Mouse (Mus musculus) heart, embryonic 15.5 days (tissue): Measurements from ENCODE around the gene Rtca. TPM values are rescaled to one million over a fixed set of nuclear protein-coding genes. Genes with fewer than 3 reads are reported as not detected.
A peak's percentile ranks its signal among the peaks of the same experiment; 100 is the strongest.

Experiments
- ATAC-seq: fragments of 200-750 bp; cut with Nextera tagmentation; replicated peaks from 2 replicates; pipeline ENCODE4 v1.8.0; 2017; ENCODE audit warnings: low read depth, moderate TSS enrichment; ENCODE audit not compliant: insufficient number of reproducible peaks, insufficient read depth, low FRiP score
- H3K27ac ChIP-seq: fragments of 300-500 bp; sonication (generic); 2 replicates; pipeline ENCODE4 v1.5.1; 2015; ENCODE audit warnings: mild to moderate bottlenecking, inconsistent platforms
- H3K27me3 ChIP-seq: fragments of 300-500 bp; sonication (generic); 2 replicates; pipeline ENCODE4 v1.6.1; 2015; ENCODE audit warnings: inconsistent platforms
- H3K36me3 ChIP-seq: fragments of 300-500 bp; sonication (generic); 2 replicates; pipeline ENCODE4 v1.6.1; 2015; ENCODE audit warnings: mild to moderate bottlenecking, inconsistent platforms
- H3K4me1 ChIP-seq: fragments of 300-500 bp; sonication (generic); replicated peaks from 2 replicates; pipeline ENCODE4 v1.6.1; 2015; ENCODE audit warnings: inconsistent platforms
- H3K4me2 ChIP-seq: fragments of 300-500 bp; sonication (generic); 2 replicates; pipeline ENCODE4 v1.6.1; 2015; ENCODE audit warnings: inconsistent platforms, mild to moderate bottlenecking, moderate library complexity
- H3K4me3 ChIP-seq: fragments of 300-500 bp; sonication (generic); 2 replicates; pipeline ENCODE4 v1.5.1; 2015; ENCODE audit warnings: mild to moderate bottlenecking, inconsistent platforms
- H3K9ac ChIP-seq: fragments of 300-500 bp; sonication (generic); 2 replicates; pipeline ENCODE4 v1.6.1; 2015; ENCODE audit warnings: mild to moderate bottlenecking, inconsistent platforms
- H3K9me3 ChIP-seq: fragments of 300-500 bp; sonication (generic); replicated peaks from 2 replicates; pipeline ENCODE4 v1.6.1; 2016; ENCODE audit warnings: inconsistent platforms
- WGBS: fragments of 180-500 bp; shearing (Covaris S2); methylation state at CpG from one replicate; pipeline ENCODE4 v1.1.7; 2015; ENCODE audit warnings: mixed read lengths; 5-methylcytosine and 5-hydroxymethylcytosine counted together
- polyA plus RNA-seq: library from polyadenylated mRNA; unstranded; fragments of >200 nt; fragmentation: Nextera tagmentation; extraction: Ambion mirVana; gene quantifications from 2 replicates; pipeline ENCODE4 v1.2.1, GENCODE M21; 2015

The Rtca gene
- polyA plus RNA-seq = 44.1 and 48.6 TPM in 2 replicates

DNA sequence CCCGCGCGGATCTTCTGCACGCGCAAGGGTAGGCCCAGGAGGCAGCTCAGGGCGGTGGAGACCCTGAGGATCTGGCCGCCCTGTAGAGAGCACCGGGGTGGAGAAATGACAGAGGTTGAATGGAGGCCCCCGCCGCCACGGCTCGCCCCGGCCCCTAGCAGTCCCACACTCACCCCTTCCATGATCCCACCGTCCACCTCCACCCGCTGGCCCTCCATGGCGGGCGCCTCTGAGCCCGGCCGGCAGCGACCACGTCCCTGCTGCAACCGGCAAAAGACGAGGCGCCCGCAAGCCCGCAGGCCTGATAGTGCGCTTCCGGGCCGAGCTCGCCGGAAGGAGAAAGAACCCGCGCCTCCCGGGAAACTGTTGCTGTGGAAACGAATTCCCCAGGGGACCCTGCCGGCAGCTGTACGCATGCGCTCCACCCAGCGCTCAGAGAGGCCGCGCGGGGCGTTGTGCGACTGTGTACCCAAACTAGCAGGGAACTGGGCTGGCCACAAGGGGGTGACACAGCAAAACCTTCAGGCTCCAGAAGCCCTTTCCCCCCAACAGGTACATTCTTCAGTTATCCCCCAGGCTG is at the start of gene Rtca:
Rtca (minus strand) TSS at position 437 of the 580 bp plus-strand sequence.
- peak; percentile 92 for ATAC-seq
- Histone ChIP-seq H3K36me3 (peaks cover 25% of the 10 kb centered on the region), H3K4me3 (peak within 1 kb of the TSS; percentile 88), H3K4me1 (peaks cover 19% of the 10 kb centered on the region), H3K27me3 (no peaks in the 10 kb centered on the region), H3K4me2 (peak within 1 kb of the TSS; percentile 77), H3K9ac (peak within 1 kb of the TSS; percentile 80), H3K27ac (peak within 1 kb of the TSS; percentile 66), H3K9me3 (no peaks in the 10 kb centered on the region)
- 0% methylated on average over 41 of the region's 44 CpGs for WGBS

DNA sequence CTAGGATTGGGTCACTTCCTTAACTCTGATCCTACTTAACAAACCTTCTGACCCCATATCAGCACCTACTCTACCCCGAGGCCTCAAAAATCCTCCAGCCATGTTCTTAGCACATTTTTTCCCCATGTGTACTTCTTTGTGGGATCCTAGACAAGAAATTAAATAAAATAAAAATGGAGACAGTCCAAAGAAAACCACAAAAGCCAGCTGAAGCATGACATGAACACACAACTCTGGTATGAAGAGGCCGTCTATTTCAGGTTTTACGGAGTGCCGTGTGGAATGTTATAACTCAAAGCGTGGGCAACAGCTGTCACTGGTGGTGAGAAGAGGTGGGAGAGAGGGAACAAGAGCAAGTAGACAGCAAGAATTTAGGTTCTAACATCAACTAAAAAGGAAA is 43.4 kb upstream of the Rtca start:
- Histone ChIP-seq H3K9ac (no peak overlapping the region), H3K27ac (no peak overlapping the region), H3K4me2 (no peak overlapping the region), H3K27me3 (no peaks in the 10 kb centered on the region), H3K36me3 (peaks cover 17% of the 10 kb centered on the region; the same call in 1 of the 2 replicates), H3K4me3 (no peak overlapping the region), H3K9me3 (no peaks in the 10 kb centered on the region), H3K4me1 (no peaks in the 10 kb centered on the region)
- ATAC-seq = no peak
- 77% methylated on average over 5 of the region's 5 CpGs for WGBS

DNA sequence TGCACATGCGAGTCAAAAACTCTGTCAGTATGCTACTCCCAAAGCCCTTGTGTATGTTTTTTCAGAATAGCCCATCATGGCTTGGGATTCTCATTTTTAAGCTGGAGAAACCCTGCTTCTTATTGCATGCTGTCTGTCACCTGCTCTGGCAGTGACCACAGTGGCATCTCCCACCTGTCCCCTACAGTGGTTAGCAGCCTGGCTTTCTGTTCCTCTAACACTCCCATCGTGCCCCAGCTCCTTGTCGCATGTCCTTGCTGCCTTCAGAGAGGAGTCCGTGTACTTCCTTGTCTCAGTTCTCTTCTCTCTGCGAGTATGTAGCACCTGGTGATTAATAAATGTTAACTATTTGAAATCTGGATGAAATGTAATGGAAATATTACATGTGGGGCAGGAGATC is 39.4 kb upstream of the Rtca start:
- Histone ChIP-seq H3K4me3 (no peak overlapping the region), H3K4me2 (no peak overlapping the region), H3K27me3 (no peaks in the 10 kb centered on the region), H3K36me3 (peaks cover 41% of the 10 kb centered on the region), H3K9me3 (no peaks in the 10 kb centered on the region), H3K9ac (no peak overlapping the region), H3K27ac (no peak overlapping the region), H3K4me1 (peaks cover 2% of the 10 kb centered on the region; the same call in 1 of the 2 replicates)
- no peak for ATAC-seq
- WGBS = 79% methylated on average over 5 of the region's 5 CpGs

DNA sequence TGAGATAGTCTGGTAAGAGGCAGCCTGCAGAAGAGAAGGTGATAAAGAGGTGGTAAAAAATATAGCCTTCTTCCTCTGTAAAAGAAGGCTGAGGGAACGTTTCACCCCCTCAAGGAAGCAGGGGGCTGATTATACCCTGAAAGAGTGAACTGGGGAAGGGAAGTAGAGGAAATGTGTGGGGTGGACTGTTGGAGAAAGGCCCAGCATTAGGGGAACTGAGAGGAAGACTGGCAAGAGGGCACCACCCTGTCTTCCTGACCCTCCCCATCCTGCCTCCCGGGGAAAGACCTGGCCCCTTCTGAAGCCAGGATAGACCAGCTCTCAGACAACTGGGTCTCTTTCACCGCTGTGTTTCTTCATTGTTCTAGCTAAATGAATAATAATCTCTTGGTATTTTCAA is 34.5 kb upstream of the Rtca start:
- H3K27me3 ChIP-seq = no peaks in the 10 kb centered on the region
- H3K4me1 ChIP-seq = peaks cover 4% of the 10 kb centered on the region
- no peak overlapping the region for H3K4me2 ChIP-seq
- H3K36me3 ChIP-seq = peaks cover 50% of the 10 kb centered on the region
- 49% methylated on average over 3 of the region's 3 CpGs for WGBS
- peak overlapping the region; percentile 17 for H3K27ac ChIP-seq
- ATAC-seq = no peak
- H3K4me3 ChIP-seq = no peak overlapping the region
- no peaks in the 10 kb centered on the region for H3K9me3 ChIP-seq
- no peak overlapping the region for H3K9ac ChIP-seq

DNA sequence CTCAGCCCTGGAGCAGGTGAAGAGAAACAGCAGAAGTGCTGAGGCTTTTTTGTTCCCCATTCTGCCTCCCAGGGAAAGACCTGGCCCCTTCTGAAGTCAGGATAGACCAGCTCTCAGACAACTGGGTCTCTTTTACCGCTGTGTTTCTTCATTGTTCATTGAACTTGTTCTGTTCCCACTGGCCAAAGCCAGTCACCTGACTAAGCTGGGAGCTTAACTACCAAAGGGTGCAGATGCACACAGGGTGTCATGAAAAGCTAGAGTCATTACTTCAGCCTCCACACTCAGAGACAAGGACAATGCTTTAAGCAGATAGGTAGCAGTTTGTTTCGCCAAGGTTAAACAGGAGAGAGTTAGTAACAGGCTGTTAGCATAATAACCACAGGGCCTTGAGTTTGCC is 34.1 kb upstream of the Rtca start:
- H3K27ac ChIP-seq = peak overlapping the region; percentile 17
- WGBS = 67% methylated on average over 2 of the region's 2 CpGs
- peaks cover 48% of the 10 kb centered on the region for H3K36me3 ChIP-seq

DNA sequence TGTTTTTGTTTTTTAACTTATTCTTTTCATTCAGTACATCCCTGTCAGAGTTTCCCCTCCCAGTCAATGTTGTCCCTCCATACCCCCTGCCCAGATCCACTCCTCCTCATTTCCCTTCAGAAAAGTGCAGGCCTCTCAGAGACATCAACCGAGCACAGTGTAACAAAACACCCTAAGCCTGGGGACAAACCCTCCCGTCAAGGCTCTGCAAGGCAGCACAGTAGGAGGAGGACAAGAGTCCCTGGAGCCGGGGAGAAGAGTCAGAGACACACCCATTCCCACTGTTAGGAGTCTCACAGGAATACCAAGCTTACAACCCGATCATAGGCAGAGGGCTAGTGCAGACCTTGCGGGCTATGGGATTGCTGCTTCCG is 29.2 kb upstream of the Rtca start:
- Histone ChIP-seq H3K9ac (no peak overlapping the region; the same call in 1 of the 2 replicates), H3K9me3 (no peaks in the 10 kb centered on the region), H3K36me3 (peaks cover 36% of the 10 kb centered on the region), H3K4me2 (peak overlapping the region; percentile 46), H3K27me3 (no peaks in the 10 kb centered on the region), H3K27ac (peak overlapping the region; percentile 84), H3K4me3 (no peak overlapping the region), H3K4me1 (peaks cover 18% of the 10 kb centered on the region)
- no peak for ATAC-seq
- 62% methylated on average over 6 of the region's 6 CpGs for WGBS

More for the DNA sequence above, 34.1 kb upstream of the Rtca start:
- no peak overlapping the region for H3K4me2 ChIP-seq
- no peak for ATAC-seq
- H3K27me3 ChIP-seq = no peaks in the 10 kb centered on the region
- H3K9me3 ChIP-seq = no peaks in the 10 kb centered on the region
- H3K9ac ChIP-seq = no peak overlapping the region
- peaks cover 9% of the 10 kb centered on the region for H3K4me1 ChIP-seq
- H3K4me3 ChIP-seq = no peak overlapping the region

DNA sequence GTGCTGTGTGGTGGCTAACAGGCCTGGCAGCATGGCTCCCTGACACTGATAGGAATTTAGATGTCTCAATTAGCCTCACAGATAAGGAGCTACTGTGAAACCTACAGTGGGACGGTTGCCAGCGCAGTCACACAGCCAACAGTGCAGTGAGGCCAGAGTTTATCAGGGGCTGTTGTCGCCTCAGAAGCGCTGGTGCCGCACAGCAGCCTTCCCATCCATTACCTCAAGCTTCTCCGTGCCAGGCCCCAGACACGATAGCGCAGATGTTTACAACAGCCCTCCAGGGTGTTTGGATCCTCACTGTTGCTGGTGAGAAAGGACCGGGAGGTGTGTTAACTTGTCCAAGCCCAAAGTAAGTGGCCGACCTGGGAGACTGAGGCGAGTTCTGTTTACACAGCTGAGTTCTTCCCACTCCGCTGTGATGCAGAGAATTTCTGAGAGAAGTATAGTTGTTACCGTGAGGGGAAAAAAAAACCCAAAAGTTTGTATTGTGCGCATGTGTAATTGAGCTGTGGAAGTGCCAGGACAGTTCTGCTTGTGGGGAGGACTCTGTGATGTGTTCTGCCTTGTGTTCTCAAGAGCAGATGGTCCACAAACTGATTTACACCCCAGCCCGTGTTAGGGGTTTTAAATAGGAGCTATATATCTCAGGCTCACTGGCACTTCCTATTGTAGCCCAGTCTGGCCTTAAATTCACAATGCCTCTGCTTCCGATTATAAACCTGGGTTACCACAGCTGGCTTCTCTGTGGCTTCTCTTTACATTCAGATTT is 28.6 kb upstream of the Rtca start:
- 0 out of 2 replicates have a peak overlapping the region, but pooled peaks have one; percentile 27 for H3K4me3 ChIP-seq
- H3K36me3 ChIP-seq = peaks cover 36% of the 10 kb centered on the region
- 20% methylated on average over 16 of the region's 16 CpGs for WGBS
- H3K9ac ChIP-seq = no peak overlapping the region; the same call in 1 of the 2 replicates
- peak overlapping the region; percentile 84 for H3K27ac ChIP-seq
- peak overlapping the region; percentile 46 for H3K4me2 ChIP-seq
- no peaks in the 10 kb centered on the region for H3K27me3 ChIP-seq
- peaks cover 18% of the 10 kb centered on the region for H3K4me1 ChIP-seq
- no peaks in the 10 kb centered on the region for H3K9me3 ChIP-seq
- ATAC-seq = peak; percentile 91

DNA sequence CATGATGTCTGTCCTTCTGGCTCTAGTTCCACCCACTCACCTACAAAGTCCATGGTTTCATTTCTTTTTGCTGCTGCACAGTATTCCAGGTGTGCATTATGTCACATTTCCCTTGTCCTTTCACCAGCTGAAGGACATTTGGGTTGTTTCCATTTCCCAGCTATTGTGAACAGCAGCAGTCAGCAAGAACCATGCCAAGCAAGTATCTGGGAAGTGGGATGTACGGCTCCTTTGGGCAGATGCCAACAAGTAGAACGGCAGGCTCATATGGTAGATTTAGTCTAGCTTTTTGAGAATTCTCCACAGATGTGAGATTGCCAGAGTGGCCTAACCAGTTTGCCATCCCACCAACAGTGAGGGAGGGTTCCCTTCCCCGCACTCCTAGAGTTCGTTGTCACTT is 22.8 kb upstream of the Rtca start:
- Histone ChIP-seq H3K4me2 (no peak overlapping the region), H3K27ac (no peak overlapping the region), H3K36me3 (peaks cover 13% of the 10 kb centered on the region), H3K4me1 (peaks cover 17% of the 10 kb centered on the region), H3K9ac (no peak overlapping the region), H3K9me3 (no peaks in the 10 kb centered on the region), H3K4me3 (no peak overlapping the region), H3K27me3 (no peaks in the 10 kb centered on the region)
- no peak for ATAC-seq
- WGBS = 51% methylated on average over 4 of the region's 4 CpGs

DNA sequence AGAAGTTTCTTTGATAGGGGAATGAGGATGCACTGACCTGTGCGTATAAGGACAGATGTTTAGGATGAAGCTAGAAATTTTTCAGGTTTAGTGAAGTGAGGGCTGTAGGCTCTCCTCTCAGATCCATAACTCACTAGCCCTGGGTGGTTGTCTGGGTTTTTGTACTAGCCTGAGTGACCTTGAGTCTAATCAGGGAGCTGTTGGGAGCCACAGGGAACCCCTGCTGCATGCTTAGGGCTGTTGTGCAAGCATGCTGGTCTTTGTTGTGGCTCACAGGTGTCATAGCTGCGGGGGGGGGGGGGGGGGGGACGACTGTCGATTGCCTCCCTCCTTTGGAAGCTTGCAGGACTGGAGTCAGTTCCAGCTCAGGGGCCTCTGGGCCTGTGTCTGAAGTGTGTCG is 21.7 kb upstream of the Rtca start:
- Histone ChIP-seq H3K4me1 (peaks cover 14% of the 10 kb centered on the region), H3K9ac (no peak overlapping the region), H3K27me3 (no peaks in the 10 kb centered on the region), H3K9me3 (no peaks in the 10 kb centered on the region), H3K4me3 (no peak overlapping the region), H3K27ac (peak overlapping the region; percentile 76), H3K36me3 (peaks cover 4% of the 10 kb centered on the region), H3K4me2 (no peak overlapping the region)
- 34% methylated on average over 5 of the region's 5 CpGs for WGBS
- no peak for ATAC-seq

DNA sequence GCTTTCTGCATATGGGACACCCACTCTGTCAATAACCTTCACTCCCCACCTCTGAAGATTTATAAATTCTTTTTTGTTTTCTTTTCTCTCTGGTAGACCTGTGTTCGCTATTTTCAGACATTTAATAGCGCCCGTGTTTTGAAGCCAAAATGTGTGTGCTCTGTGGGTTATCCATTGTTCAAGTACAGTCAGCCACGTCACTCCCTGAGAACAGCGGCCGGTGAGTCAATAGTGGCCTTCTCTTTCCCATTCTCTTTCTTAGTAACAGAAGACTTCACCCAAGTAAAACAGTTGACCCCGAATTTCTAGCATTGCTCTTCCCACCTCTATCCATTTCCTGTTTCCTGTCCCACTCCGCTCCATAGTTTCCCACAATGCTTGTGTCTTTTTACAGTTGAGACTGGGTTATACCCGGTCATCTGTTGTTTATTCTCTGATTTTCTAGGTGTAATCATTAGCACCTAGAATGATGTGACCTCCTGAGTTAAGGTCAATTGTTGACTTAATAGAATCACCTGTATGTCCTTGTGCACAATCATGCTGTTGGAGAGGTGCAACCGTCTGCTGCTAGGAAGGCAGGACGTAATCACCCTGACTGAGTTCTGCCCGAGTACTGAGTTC is 12.2 kb upstream of the Rtca start:
- Histone ChIP-seq H3K27me3 (no peaks in the 10 kb centered on the region), H3K27ac (no peak overlapping the region), H3K4me1 (peaks cover 18% of the 10 kb centered on the region; the same call in 1 of the 2 replicates), H3K36me3 (peaks cover 8% of the 10 kb centered on the region), H3K4me2 (no peak overlapping the region), H3K9me3 (no peaks in the 10 kb centered on the region), H3K9ac (no peak overlapping the region), H3K4me3 (no peak overlapping the region)
- WGBS = 70% methylated on average over 12 of the region's 12 CpGs
- no peak for ATAC-seq

DNA sequence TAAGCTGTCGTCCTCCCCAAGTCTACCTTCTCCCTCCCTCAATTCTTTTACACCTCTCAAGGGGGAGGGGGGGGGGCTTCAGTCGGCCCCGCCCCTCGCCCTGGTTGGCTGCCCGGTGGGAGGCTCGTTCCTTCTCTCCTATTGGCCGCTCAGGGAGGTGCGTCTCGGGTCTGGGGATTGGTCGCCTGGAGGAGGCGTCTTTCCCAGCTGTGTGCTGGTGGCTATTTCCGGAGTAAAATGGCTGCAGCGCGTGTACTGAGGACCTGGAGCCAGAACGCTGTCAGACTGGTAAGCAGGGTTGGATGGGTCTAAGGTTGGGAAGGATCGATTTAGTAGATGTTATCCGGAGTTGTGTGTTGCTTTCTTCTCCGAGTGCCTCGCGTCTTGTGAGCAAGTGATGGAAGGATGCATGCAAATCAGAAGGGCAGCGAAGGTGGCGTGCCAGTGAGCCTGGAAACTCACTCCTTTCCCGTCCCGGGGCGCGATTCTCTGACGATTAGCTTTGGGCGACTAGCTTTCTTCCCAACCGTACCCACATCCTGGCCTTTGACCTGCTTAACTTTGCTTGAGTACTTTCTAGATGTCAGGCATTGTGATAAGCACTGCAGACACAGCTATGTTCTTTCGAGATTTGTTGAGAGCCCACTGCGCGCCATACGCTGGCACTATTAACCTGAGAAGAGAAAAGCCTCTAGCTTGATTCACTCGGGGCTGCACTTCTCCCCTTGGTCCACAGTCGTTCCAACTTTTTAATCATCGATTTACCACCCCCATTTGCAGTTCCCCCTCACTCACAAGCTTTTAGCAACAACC is 5.1 kb upstream of the Rtca start, which contains the start of gene Dbt:
Dbt (plus strand) TSS at position 167 of the 813 bp plus-strand sequence.
- WGBS = under 1% methylated on average over 36 of the region's 36 CpGs
- Histone ChIP-seq H3K36me3 (no peaks in the 10 kb centered on the region), H3K27me3 (no peaks in the 10 kb centered on the region), H3K27ac (peak within 1 kb of the TSS; percentile 76), H3K4me1 (peaks cover 16% of the 10 kb centered on the region), H3K4me3 (peak within 1 kb of the TSS; percentile 81), H3K9ac (peak within 1 kb of the TSS; percentile 65), H3K9me3 (no peaks in the 10 kb centered on the region), H3K4me2 (peak within 1 kb of the TSS; percentile 67)
- ATAC-seq = peak; percentile 89
